Mouse (Mus musculus) hindbrain, embryonic 14.5 days (tissue): ENCODE data around the gene Selenon. TPM values are rescaled to one million over a fixed set of nuclear protein-coding genes. Genes with fewer than 3 reads are reported as not detected.

Experiments
- ATAC-seq: fragments of 200-750 bp; cut with Nextera tagmentation; 2 replicates; pipeline ENCODE4 v1.8.0; 2017; ENCODE audit warnings: moderate number of reproducible peaks, mild to moderate bottlenecking, moderate TSS enrichment, moderate library complexity; ENCODE audit not compliant: low FRiP score
- DNase-seq: peaks from one replicate; pipeline ENCODE4 v3.0.0-alpha.2; 2015; ENCODE audit warnings: low spot score
- H3K27ac ChIP-seq: fragments of 300-500 bp; sonication (generic); 2 replicates; pipeline ENCODE4 v1.5.1; 2014; ENCODE audit warnings: mild to moderate bottlenecking, moderate library complexity
- H3K27me3 ChIP-seq: fragments of 300-500 bp; sonication (generic); 2 replicates; pipeline ENCODE4 v1.6.1; 2014; ENCODE audit warnings: mild to moderate bottlenecking, low read length, mixed read lengths; ENCODE audit not compliant: control insufficient read depth, insufficient read depth
- H3K36me3 ChIP-seq: fragments of 300-500 bp; sonication (generic); replicated peaks from 2 replicates; pipeline ENCODE4 v1.6.1; 2014; ENCODE audit not compliant: control insufficient read depth, insufficient read depth
- H3K4me1 ChIP-seq: fragments of 300-500 bp; sonication (generic); replicated peaks from 2 replicates; pipeline ENCODE4 v1.6.1; 2014; ENCODE audit warnings: antibody characterized with exemption, low read length, mixed read lengths; ENCODE audit not compliant: control insufficient read depth, insufficient read depth
- H3K4me2 ChIP-seq: fragments of 300-500 bp; sonication (generic); replicated peaks from 2 replicates; pipeline ENCODE4 v1.6.1; 2014; ENCODE audit warnings: mild to moderate bottlenecking, moderate library complexity
- H3K4me3 ChIP-seq: fragments of 300-500 bp; sonication (generic); replicated peaks from 2 replicates; pipeline ENCODE4 v1.5.1; 2014; ENCODE audit warnings: mild to moderate bottlenecking, low read length
- H3K9ac ChIP-seq: fragments of 300-500 bp; sonication (generic); 2 replicates; pipeline ENCODE4 v1.6.1; 2014
- H3K9me3 ChIP-seq: fragments of 300-500 bp; sonication (generic); 2 replicates; pipeline ENCODE4 v1.6.1; 2016; ENCODE audit warnings: low read length; ENCODE audit not compliant: control insufficient read depth
- WGBS: fragments of 180-500 bp; shearing (Covaris S2); extraction: QIAGEN DNeasy Blood & Tissue Kit; methylation state at CpG from one replicate; pipeline ENCODE4 v1.1.7; 2014; 5-methylcytosine and 5-hydroxymethylcytosine counted together
- polyA plus RNA-seq: library from polyadenylated mRNA; unstranded; fragments of >200 nt; fragmentation: Nextera tagmentation; extraction: Ambion mirVana; gene quantifications from 2 replicates; pipeline ENCODE4 v1.2.1, GENCODE M21; 2014

Selenon gene
- polyA plus RNA-seq, 1 experiment from 2014 or later: 12.8 TPM

GRCm38 (mm10) chr4:134590227-134590926, 38.4 kb upstream of the Selenon start:
- H3K4me2 ChIP-seq: no peak overlapping the region
- H3K9me3 ChIP-seq: no peaks in the 10 kb centered on the region
- no peaks in the 10 kb centered on the region for H3K36me3 ChIP-seq
- no peaks in the 10 kb centered on the region for H3K27me3 ChIP-seq
- DNase-seq: no peak
- peaks cover 11% of the 10 kb centered on the region for H3K4me1 ChIP-seq
- H3K4me3 ChIP-seq: no peak overlapping the region
- H3K27ac ChIP-seq: no peak overlapping the region
- WGBS: 80% methylated on average over 10 of the region's 10 CpGs
- ATAC-seq: no peak
- no peak overlapping the region for H3K9ac ChIP-seq

GRCm38 (mm10) chr4:134589786-134590185, 37.8 kb upstream of the Selenon start:
- no peak overlapping the region for H3K9ac ChIP-seq
- no peak overlapping the region for H3K4me3 ChIP-seq
- H3K27me3 ChIP-seq: no peaks in the 10 kb centered on the region
- H3K27ac ChIP-seq: no peak overlapping the region
- H3K4me1 ChIP-seq: peaks cover 11% of the 10 kb centered on the region
- WGBS: 70% methylated on average over 9 of the region's 9 CpGs
- no peaks in the 10 kb centered on the region for H3K36me3 ChIP-seq
- DNase-seq (no peak), ATAC-seq (no peak)
- H3K4me2 ChIP-seq: no peak overlapping the region
- no peaks in the 10 kb centered on the region for H3K9me3 ChIP-seq

- WGBS: 87% methylated on average over 5 of the region's 5 CpGs
- Histone ChIP-seq H3K9ac (no peak overlapping the region), H3K9me3 (no peaks in the 10 kb centered on the region), H3K4me3 (no peak overlapping the region), H3K4me1 (peaks cover 11% of the 10 kb centered on the region), H3K36me3 (no peaks in the 10 kb centered on the region), H3K27me3 (no peaks in the 10 kb centered on the region), H3K27ac (no peak overlapping the region), H3K4me2 (no peak overlapping the region)
- ATAC-seq: no peak
- DNase-seq: no peak
These were observed 37.0 kb upstream of the Selenon start for GRCm38 (mm10) chr4:134588951-134589350.

GRCm38 (mm10) chr4:134588287-134588686, 36.3 kb upstream of the Selenon start:
- Histone ChIP-seq H3K4me2 (no peak overlapping the region), H3K9ac (no peak overlapping the region), H3K36me3 (no peaks in the 10 kb centered on the region), H3K27ac (no peak overlapping the region), H3K27me3 (no peaks in the 10 kb centered on the region), H3K4me1 (peaks cover 11% of the 10 kb centered on the region), H3K4me3 (no peak overlapping the region), H3K9me3 (no peaks in the 10 kb centered on the region)
- no peak for DNase-seq
- ATAC-seq: no peak
- 91% methylated on average over 9 of the region's 9 CpGs for WGBS

GRCm38 (mm10) chr4:134587636-134588197, 35.8 kb upstream of the Selenon start:
- Histone ChIP-seq H3K4me1 (peaks cover 11% of the 10 kb centered on the region), H3K27ac (no peak overlapping the region), H3K27me3 (no peaks in the 10 kb centered on the region), H3K4me2 (no peak overlapping the region), H3K9ac (no peak overlapping the region), H3K4me3 (no peak overlapping the region), H3K9me3 (no peaks in the 10 kb centered on the region), H3K36me3 (no peaks in the 10 kb centered on the region)
- ATAC-seq (no peak), DNase-seq (no peak)
- 67% methylated on average over 11 of the region's 11 CpGs for WGBS

- Histone ChIP-seq H3K27ac (no peak overlapping the region), H3K27me3 (no peaks in the 10 kb centered on the region), H3K4me1 (peaks cover 8% of the 10 kb centered on the region), H3K9me3 (no peaks in the 10 kb centered on the region), H3K4me2 (no peak overlapping the region), H3K4me3 (no peak overlapping the region), H3K36me3 (no peaks in the 10 kb centered on the region), H3K9ac (no peak overlapping the region)
- ATAC-seq (no peak), DNase-seq (no peak)
- 83% methylated on average over 1 of the region's 1 CpGs for WGBS
These were observed 34.7 kb upstream of the Selenon start for GRCm38 (mm10) chr4:134586631-134587030.

GRCm38 (mm10) chr4:134586126-134586525, 34.2 kb upstream of the Selenon start:
- H3K4me2 ChIP-seq: no peak overlapping the region
- H3K27me3 ChIP-seq: no peaks in the 10 kb centered on the region
- no peaks in the 10 kb centered on the region for H3K36me3 ChIP-seq
- 81% methylated on average over 7 of the region's 7 CpGs for WGBS
- ATAC-seq: no peak
- H3K27ac ChIP-seq: no peak overlapping the region
- no peaks in the 10 kb centered on the region for H3K9me3 ChIP-seq
- H3K4me1 ChIP-seq: peaks cover 3% of the 10 kb centered on the region
- DNase-seq: no peak
- no peak overlapping the region for H3K9ac ChIP-seq
- no peak overlapping the region for H3K4me3 ChIP-seq

- 77% methylated on average over 3 of the region's 3 CpGs for WGBS
- Histone ChIP-seq H3K4me3 (no peak overlapping the region), H3K27me3 (no peaks in the 10 kb centered on the region), H3K9ac (no peak overlapping the region), H3K36me3 (no peaks in the 10 kb centered on the region), H3K27ac (no peak overlapping the region), H3K4me1 (peaks cover 14% of the 10 kb centered on the region), H3K9me3 (no peaks in the 10 kb centered on the region), H3K4me2 (no peak overlapping the region)
- no peak for ATAC-seq
- no peak for DNase-seq
These were observed 31.5 kb upstream of the Selenon start for GRCm38 (mm10) chr4:134583513-134583912.

GRCm38 (mm10) chr4:134581365-134581764, 29.4 kb upstream of the Selenon start:
- Histone ChIP-seq H3K27ac (peak overlapping the region; percentile 44), H3K9me3 (no peaks in the 10 kb centered on the region), H3K4me2 (no peak overlapping the region), H3K4me3 (no peak overlapping the region), H3K36me3 (no peaks in the 10 kb centered on the region), H3K9ac (0 out of 2 replicates have a peak overlapping the region, but pooled peaks have one; percentile 12), H3K27me3 (no peaks in the 10 kb centered on the region), H3K4me1 (peaks cover 14% of the 10 kb centered on the region)
- DNase-seq: no peak
- 48% methylated on average over 8 of the region's 8 CpGs for WGBS
- no peak for ATAC-seq
